Mouse (Mus musculus) adrenal gland, adult 8-10 months (tissue): Measurements from ENCODE around the gene Fgfr2. TPM values are rescaled to one million over a fixed set of nuclear protein-coding genes. Genes with fewer than 3 reads are reported as not detected.
"Not testable (repeated sequence)": the region's sequence is repeated elsewhere in the genome, so short reads cannot be mapped to it uniquely, and the experiment has no call there.

Experiments used
- DNase-seq: peaks from one replicate; pipeline ENCODE4 v3.0.0; 2022
- total RNA-seq, 4 experiments: library from RNA; stranded (reverse); gene quantifications; 2 replicates each; pipeline ENCODE4 v1.2.4; 2022

Fgfr2 gene
- total RNA-seq, 4 experiments from 2014 or later, result 193 to 471 (median 262) TPM

- DNase-seq, result peak; percentile 6
Observed at GRCm38 (mm10) chr7:131112486-131112885, 2010.7 kb downstream of the Fgfr2 start.

- not testable (repeated sequence) for DNase-seq
Observed at GRCm38 (mm10) chr7:131082403-131082802, 2040.7 kb downstream of the Fgfr2 start.

GRCm38 (mm10) chr7:131075956-131076355 lies 2047.2 kb downstream of the Fgfr2 start:
- peak; percentile 27 for DNase-seq

- DNase-seq, result not testable (repeated sequence)
Observed at GRCm38 (mm10) chr7:131074098-131074497, 2049.1 kb downstream of the Fgfr2 start.

GRCm38 (mm10) chr7:131073476-131073875 lies 2049.7 kb downstream of the Fgfr2 start:
- not testable (repeated sequence) for DNase-seq

- peak; percentile 35 for DNase-seq
Observed at GRCm38 (mm10) chr7:131068191-131068590, 2055.0 kb downstream of the Fgfr2 start.

GRCm38 (mm10) chr7:131062541-131062940 lies 2060.6 kb downstream of the Fgfr2 start:
- no peak for DNase-seq

- DNase-seq, result not testable (repeated sequence)
Observed at GRCm38 (mm10) chr7:131059808-131060207, 2063.3 kb downstream of the Fgfr2 start.

- DNase-seq, result not testable (repeated sequence)
Observed at GRCm38 (mm10) chr7:131057918-131058317, 2065.2 kb downstream of the Fgfr2 start.

- no peak for DNase-seq
Observed at GRCm38 (mm10) chr7:131054808-131055370, 2068.3 kb downstream of the Fgfr2 start.

- DNase-seq, result not testable (repeated sequence)
Observed at GRCm38 (mm10) chr7:131049829-131050228, 2073.3 kb downstream of the Fgfr2 start.

- not testable (repeated sequence) for DNase-seq
Observed at GRCm38 (mm10) chr7:131045258-131045835, 2077.8 kb downstream of the Fgfr2 start.

- DNase-seq, result no peak
Observed at GRCm38 (mm10) chr7:131042657-131043056, 2080.5 kb downstream of the Fgfr2 start.

- not testable (repeated sequence) for DNase-seq
Observed at GRCm38 (mm10) chr7:131040760-131041159, 2082.4 kb downstream of the Fgfr2 start.

- DNase-seq, result no peak
Observed at GRCm38 (mm10) chr7:131037083-131037482, 2086.1 kb downstream of the Fgfr2 start.

GRCm38 (mm10) chr7:131036396-131036795 lies 2086.8 kb downstream of the Fgfr2 start:
- no peak for DNase-seq

GRCm38 (mm10) chr7:131031755-131032154 lies 2091.4 kb downstream of the Fgfr2 start, which contains the start of gene Dmbt1:
TSS of gene Dmbt1 (plus strand) at chr7:131032053.
- no peak for DNase-seq

GRCm38 (mm10) chr7:131027557-131027956 lies 2095.6 kb downstream of the Fgfr2 start:
- no peak for DNase-seq

GRCm38 (mm10) chr7:131024807-131025206 lies 2098.3 kb downstream of the Fgfr2 start:
- no peak for DNase-seq

- DNase-seq, result no peak
Observed at GRCm38 (mm10) chr7:131019181-131019580, 2104.0 kb downstream of the Fgfr2 start.

GRCm38 (mm10) chr7:131011901-131012300 lies 2111.2 kb downstream of the Fgfr2 start:
- peak; percentile 5 for DNase-seq

GRCm38 (mm10) chr7:131009178-131009577 lies 2114.0 kb downstream of the Fgfr2 start:
- DNase-seq, result no peak

- DNase-seq, result no peak
Observed at GRCm38 (mm10) chr7:131007221-131007620, 2115.9 kb downstream of the Fgfr2 start.

GRCm38 (mm10) chr7:131004071-131004470 lies 2119.1 kb downstream of the Fgfr2 start:
- no peak for DNase-seq
